ENCODE assay signal across 10 mouse cellular contexts in genomic region chr1:138507446-138508043, GRCm38 (mm10).
DNase-seq lines count a peak whose midpoint lies in the region; ATAC-seq and TF ChIP-seq lines count a peak whose summit lies in the region.
"Had no signal": no experiment of that assay in that cellular context is flagged by ENCODE, and none has a peak within 500 bp of the region (broad histone marks: within the 10 kb centered on the region; RNA-seq: fewer than 3 reads in every experiment).

No protein-coding gene starts in this region.

- H3K4me1 ChIP-seq in lung, postnatal 0 days (ENCODE audit: insufficient read depth, low read depth, low read length): peaks cover 11% of the 10 kb centered on the region; the same call in 1 of the 2 replicates
- peaks cover 48% of the 10 kb centered on the region for H3K4me1 ChIP-seq in forebrain, embryonic 13.5 days
- peaks cover 24% of the 10 kb centered on the region for H3K4me1 ChIP-seq in heart, embryonic 12.5 days (replicated peaks)
- no peaks in the 10 kb centered on the region; the same call in 1 of the 2 replicates for H3K4me1 ChIP-seq in cerebellum, adult 2 months (ENCODE audit: control insufficient read depth, insufficient read depth, low read length)

- no peak for TF ChIP-seq CTCF in lung, postnatal 0 days (IDR thresholded peaks at IDR 0.05)
- TF ChIP-seq CTCF in cerebellum, adult 2 months (IDR thresholded peaks at IDR 0.05; ENCODE audit: borderline replicate concordance, insufficient read depth, low read depth, low read length): no peak

- H3K4me3 ChIP-seq in lung, postnatal 0 days (ENCODE audit: low read depth, low read length): no peak overlapping the region
- H3K4me3 ChIP-seq in forebrain, embryonic 13.5 days: no peak overlapping the region
- no peak overlapping the region for H3K4me3 ChIP-seq in heart, embryonic 12.5 days
- no peak overlapping the region for H3K4me3 ChIP-seq in cerebellum, adult 2 months (replicated peaks; ENCODE audit: insufficient read depth, low read depth, low read length)
- H3K4me3 ChIP-seq: heart, adult 2 months; left cerebral cortex, adult 2 months had no signal

- H3K4me2 ChIP-seq in lung, postnatal 0 days (replicated peaks; ENCODE audit: low read depth, low read length): peak overlapping the region; percentile 17; the same call in 1 of the 2 replicates
- peak overlapping the region; percentile 35 for H3K4me2 ChIP-seq in forebrain, embryonic 13.5 days
- no peak overlapping the region for H3K4me2 ChIP-seq in heart, embryonic 12.5 days

- no peak overlapping the region for H3K27ac ChIP-seq in lung, postnatal 0 days (ENCODE audit: low read length)
- peak overlapping the region; percentile 73 for H3K27ac ChIP-seq in forebrain, embryonic 13.5 days
- H3K27ac ChIP-seq in heart, embryonic 12.5 days (ENCODE audit: poor library complexity, severe bottlenecking): no peak overlapping the region
- no peak overlapping the region for H3K27ac ChIP-seq in cerebellum, adult 2 months (ENCODE audit: insufficient read depth, low read length)
- H3K27ac ChIP-seq: left cerebral cortex, adult 2 months had no signal

- no peak overlapping the region for H3K9ac ChIP-seq in lung, postnatal 0 days (replicated peaks; ENCODE audit: low read depth)
- peak overlapping the region; percentile 2; the same call in 1 of the 2 replicates for H3K9ac ChIP-seq in forebrain, embryonic 13.5 days
- no peak overlapping the region for H3K9ac ChIP-seq in heart, embryonic 12.5 days

- H3K27me3 ChIP-seq in lung, postnatal 0 days (replicated peaks; ENCODE audit: insufficient read depth, low read length): no peaks in the 10 kb centered on the region
- H3K27me3 ChIP-seq in forebrain, embryonic 13.5 days: no peaks in the 10 kb centered on the region
- H3K27me3 ChIP-seq in heart, embryonic 12.5 days (replicated peaks): no peaks in the 10 kb centered on the region
- no peaks in the 10 kb centered on the region; the same call in 1 of the 2 replicates for H3K27me3 ChIP-seq in cerebellum, adult 2 months (ENCODE audit: control insufficient read depth, insufficient read depth, low read length)

- H3K9me3 ChIP-seq in lung, postnatal 0 days (ENCODE audit: low read length): no peaks in the 10 kb centered on the region
- H3K9me3 ChIP-seq in forebrain, embryonic 13.5 days (replicated peaks): no peaks in the 10 kb centered on the region
- no peaks in the 10 kb centered on the region for H3K9me3 ChIP-seq in heart, embryonic 12.5 days (replicated peaks)

- peak; percentile 58 for ATAC-seq in lung, postnatal 0 days
- peak; percentile 50 for ATAC-seq in forebrain, embryonic 13.5 days
- no peak for ATAC-seq in heart, embryonic 12.5 days (ENCODE audit: insufficient number of reproducible peaks, low FRiP score)
- ATAC-seq: inflammation-experienced regulatory T-cells, adult 6 months had no signal

- no peak for DNase-seq in lung, postnatal 0 days (ENCODE audit: low spot score)
- no peak for DNase-seq in lung, postnatal 36 days
- peak; percentile 29 for DNase-seq in kidney, postnatal 10 days
- peak; percentile 31 for DNase-seq in right cerebral cortex, postnatal 25 days
- no peak for DNase-seq in cerebellum, adult 2 months

- no peak for TF ChIP-seq POLR2A in cerebellum, adult 2 months (IDR thresholded peaks at IDR 0.05; ENCODE audit: borderline replicate concordance, insufficient read depth, low read length)

- no peaks in the 10 kb centered on the region for H3K36me3 ChIP-seq in lung, postnatal 0 days (ENCODE audit: insufficient read depth, low read length)
- H3K36me3 ChIP-seq in forebrain, embryonic 13.5 days (ENCODE audit: poor library complexity, severe bottlenecking): no peaks in the 10 kb centered on the region
- no peaks in the 10 kb centered on the region for H3K36me3 ChIP-seq in heart, embryonic 12.5 days

- TF ChIP-seq EP300 in lung, postnatal 0 days (IDR thresholded peaks at IDR 0.05): no peak

- WGBS in lung, postnatal 0 days: 41% methylated on average over 13 of the region's 13 CpGs
- WGBS in forebrain, embryonic 13.5 days: 50% methylated on average over 13 of the region's 13 CpGs
- WGBS in heart, embryonic 12.5 days: 62% methylated on average over 13 of the region's 13 CpGs
- 26% methylated on average over 13 of the region's 13 CpGs for WGBS in cerebellum, adult 2 months

Comparison
In these comparisons a context has a peak if more than half of its experiments do, and no peak if none do; other contexts are left out.
1. DNase-seq: peak in kidney, postnatal 10 days (single experiment) and right cerebral cortex, postnatal 25 days (single experiment); none in lung, postnatal 0 days (single experiment), lung, postnatal 36 days (single experiment) and cerebellum, adult 2 months (0 of 2).